Mouse (Mus musculus) layer of hippocampus, adult 9-10 months (tissue): ENCODE measurements around the gene Gm49630.
"Not testable (repeated sequence)": the region's sequence is repeated elsewhere in the genome, so short reads cannot be mapped to it uniquely, and the experiment has no call there.

Experiments used
- DNase-seq: peaks from one replicate; pipeline ENCODE4 v3.0.0; 2022; ENCODE audit warnings: low spot score

Gene Gm49630

GRCm38 (mm10) chr17:7366676-7367374 is 5.0 kb downstream of the Gm49630 start:
- not testable (repeated sequence) for DNase-seq

- DNase-seq, result not testable (repeated sequence)
Observed at GRCm38 (mm10) chr17:7366265-7366664, 5.5 kb downstream of the Gm49630 start.

- DNase-seq, result not testable (repeated sequence)
Observed at GRCm38 (mm10) chr17:7365615-7366014, 6.2 kb downstream of the Gm49630 start.

GRCm38 (mm10) chr17:7360749-7361465 is 10.9 kb downstream of the Gm49630 start:
- DNase-seq, result not testable (repeated sequence)

GRCm38 (mm10) chr17:7359806-7360205 is 12.0 kb downstream of the Gm49630 start:
- DNase-seq, result not testable (repeated sequence)

GRCm38 (mm10) chr17:7352596-7352995 is 19.2 kb downstream of the Gm49630 start, which contains the start of gene Ttll2:
Gene Ttll2, minus strand, starts transcription at chr17:7352696.
- DNase-seq, result not testable (repeated sequence)

- DNase-seq, result not testable (repeated sequence)
Observed at GRCm38 (mm10) chr17:7348765-7349164, 23.0 kb downstream of the Gm49630 start.

- DNase-seq, result not testable (repeated sequence)
Observed at GRCm38 (mm10) chr17:7337381-7337780, 34.4 kb downstream of the Gm49630 start.

- not testable (repeated sequence) for DNase-seq
Observed at GRCm38 (mm10) chr17:7332745-7333144, 39.0 kb downstream of the Gm49630 start.

GRCm38 (mm10) chr17:7326415-7326814 is 45.4 kb downstream of the Gm49630 start:
- not testable (repeated sequence) for DNase-seq

GRCm38 (mm10) chr17:7324346-7324745 is 47.4 kb downstream of the Gm49630 start, which contains the start of gene Tcp10a:
Gene Tcp10a, plus strand, starts transcription at chr17:7324646.
- DNase-seq, result not testable (repeated sequence)

GRCm38 (mm10) chr17:7319789-7320188 is 52.0 kb downstream of the Gm49630 start:
- DNase-seq, result not testable (repeated sequence)

- not testable (repeated sequence) for DNase-seq
Observed at GRCm38 (mm10) chr17:7315693-7316382, 55.9 kb downstream of the Gm49630 start.

GRCm38 (mm10) chr17:7306278-7307196 is 65.2 kb downstream of the Gm49630 start:
- DNase-seq, result peak; percentile 78
